Mouse (Mus musculus) brown adipose tissue, adult 24 weeks (tissue): ENCODE data around the gene Gm44503. TPM values are rescaled to one million over a fixed set of nuclear protein-coding genes. Genes with fewer than 3 reads are reported as not detected.

ENCODE experiments used
- H3K27ac ChIP-seq: fragments of 200-500 bp; replicated peaks from 2 replicates; pipeline ENCODE4 v1.5.1; 2012; ENCODE audit warnings: low read depth, mild to moderate bottlenecking, low read length
- H3K4me1 ChIP-seq: fragments of 200-500 bp; 2 replicates; pipeline ENCODE4 v1.6.1; 2012; ENCODE audit warnings: low read length, mixed read lengths; ENCODE audit not compliant: control insufficient read depth, insufficient read depth, insufficient read length
- H3K4me3 ChIP-seq: fragments of 200-500 bp; 2 replicates; pipeline ENCODE4 v1.5.1; 2012; ENCODE audit warnings: low read depth, mild to moderate bottlenecking, low read length, moderate library complexity; ENCODE audit not compliant: insufficient read depth
- polyA plus RNA-seq: library from polyadenylated mRNA; stranded (reverse); fragments of >200 nt; gene quantifications from 2 replicates; pipeline ENCODE4 v1.2.4, GENCODE M21; 2012; ENCODE audit not compliant: missing spikeins, insufficient read depth, insufficient read length

Gene Gm44503
- polyA plus RNA-seq, 1 experiment, result not detected

- Histone ChIP-seq H3K4me3 (no peak overlapping the region), H3K27ac (no peak overlapping the region), H3K4me1 (no peaks in the 10 kb centered on the region)
These were observed 74.8 kb downstream of the Gm44503 start for GRCm38 (mm10) chr9:73033406-73033805.

GRCm38 (mm10) chr9:73039222-73039945, 80.7 kb downstream of the Gm44503 start:
- peak overlapping the region; percentile 72 for H3K27ac ChIP-seq
- peak overlapping the region; percentile 92 for H3K4me3 ChIP-seq
- H3K4me1 ChIP-seq, result no peaks in the 10 kb centered on the region; the same call in 1 of the 2 replicates

- peak within 1 kb of the TSS; percentile 72 for H3K27ac ChIP-seq
These were observed 81.4 kb downstream of the Gm44503 start, which contains the start of gene Pigb for GRCm38 (mm10) chr9:73040080-73040479. Gene Pigb, minus strand, starts transcription at chr9:73040378.

DNA sequence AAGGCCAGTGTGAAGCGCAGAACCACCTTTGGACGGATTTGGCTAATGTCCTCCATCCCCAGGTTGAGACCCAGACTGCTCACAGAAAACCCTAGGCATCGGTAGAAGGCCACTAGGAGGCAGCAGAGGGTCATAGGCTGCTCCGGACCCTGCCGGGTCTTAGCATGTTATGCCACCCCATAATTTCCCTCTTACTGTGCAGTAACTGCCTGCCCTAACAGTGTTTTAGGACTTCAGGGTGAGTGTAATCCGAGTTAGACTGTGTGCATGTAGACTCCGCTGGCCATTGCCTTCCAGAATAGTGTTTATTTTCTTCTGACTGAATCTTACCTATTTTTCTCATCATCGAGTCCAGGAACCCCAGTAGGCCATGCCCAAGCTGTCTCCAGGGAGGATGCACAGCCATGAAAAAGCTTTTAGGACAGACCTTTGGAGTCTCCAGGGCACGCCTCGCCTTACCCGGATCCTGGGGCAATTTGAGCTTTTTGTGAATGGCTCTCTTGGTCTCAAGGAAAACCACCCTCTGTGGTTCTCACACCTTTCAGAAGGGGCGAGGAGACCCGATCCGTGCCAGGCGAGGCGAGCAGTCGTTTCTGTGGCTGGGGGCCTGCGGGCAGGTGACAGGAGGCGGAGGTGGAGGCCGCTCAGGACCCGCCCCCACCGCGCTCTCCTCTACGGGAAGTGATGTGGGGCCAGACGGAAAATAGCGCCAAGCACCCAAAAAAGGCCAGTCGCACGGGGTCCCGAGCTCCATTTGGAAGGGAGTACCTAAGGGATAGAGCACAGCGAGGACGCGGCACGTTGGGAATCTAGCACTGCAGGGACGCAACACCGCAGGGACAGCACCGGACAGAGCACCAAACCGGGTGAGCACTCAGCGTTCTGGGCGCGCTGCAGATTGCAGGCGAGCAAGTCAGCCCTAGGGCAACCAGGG, 85.8 kb downstream of the Gm44503 start, which contains the start of gene Rab27a:
TSS of gene Rab27a (plus strand) at position 709 of the 934 bp plus-strand sequence.
- H3K4me1 ChIP-seq, result no peaks in the 10 kb centered on the region; the same call in 1 of the 2 replicates
- H3K27ac ChIP-seq, result no peak within 1 kb of the TSS
- peak within 1 kb of the TSS; percentile 53 for H3K4me3 ChIP-seq

More at GRCm38 (mm10) chr9:73040080-73040479, 81.4 kb downstream of the Gm44503 start, which contains the start of gene Pigb:
- Histone ChIP-seq H3K4me1 (no peaks in the 10 kb centered on the region; the same call in 1 of the 2 replicates), H3K4me3 (peak within 1 kb of the TSS; percentile 92)

- peak overlapping the region; percentile 53 for H3K4me3 ChIP-seq
- no peak overlapping the region for H3K27ac ChIP-seq
- H3K4me1 ChIP-seq, result no peaks in the 10 kb centered on the region; the same call in 1 of the 2 replicates
These were observed 86.6 kb downstream of the Gm44503 start for GRCm38 (mm10) chr9:73045204-73045603.

- Histone ChIP-seq H3K4me3 (0 out of 2 replicates have a peak overlapping the region, but pooled peaks have one; percentile 7), H3K4me1 (no peaks in the 10 kb centered on the region), H3K27ac (no peak overlapping the region)
These were observed 87.1 kb downstream of the Gm44503 start for GRCm38 (mm10) chr9:73045711-73046110.

DNA sequence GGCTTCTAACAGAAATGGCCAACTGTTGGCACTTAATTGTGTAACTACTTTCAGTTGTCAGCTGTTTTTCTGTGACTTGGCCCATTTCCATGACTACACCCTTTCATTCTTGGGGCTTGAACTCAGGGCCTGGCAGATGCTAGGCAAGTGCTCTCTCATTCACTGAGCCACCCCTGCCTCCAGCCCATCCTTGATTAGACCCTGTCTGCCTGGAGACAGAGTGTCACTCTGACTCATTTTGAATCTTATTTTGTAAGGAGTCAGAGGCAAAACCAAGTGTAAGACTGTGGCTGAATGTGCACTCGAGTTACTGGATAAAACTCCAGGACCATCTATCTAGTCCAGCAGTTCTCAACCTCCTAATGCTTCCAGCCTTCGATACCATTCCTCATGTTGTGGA, 89.3 kb downstream of the Gm44503 start:
- H3K4me3 ChIP-seq, result no peak overlapping the region
- no peak overlapping the region for H3K27ac ChIP-seq
- H3K4me1 ChIP-seq, result no peaks in the 10 kb centered on the region

GRCm38 (mm10) chr9:73048927-73049326, 90.3 kb downstream of the Gm44503 start:
- H3K27ac ChIP-seq, result no peak overlapping the region
- H3K4me1 ChIP-seq, result no peaks in the 10 kb centered on the region
- no peak overlapping the region for H3K4me3 ChIP-seq

GRCm38 (mm10) chr9:73049833-73050232, 91.2 kb downstream of the Gm44503 start:
- Histone ChIP-seq H3K27ac (no peak overlapping the region), H3K4me3 (no peak overlapping the region), H3K4me1 (no peaks in the 10 kb centered on the region)

- H3K4me1 ChIP-seq, result no peaks in the 10 kb centered on the region
- H3K27ac ChIP-seq, result no peak overlapping the region
- no peak overlapping the region for H3K4me3 ChIP-seq
These were observed 92.0 kb downstream of the Gm44503 start for GRCm38 (mm10) chr9:73050606-73051005.

GRCm38 (mm10) chr9:73055441-73055911, 96.8 kb downstream of the Gm44503 start:
- H3K4me3 ChIP-seq, result no peak overlapping the region
- no peaks in the 10 kb centered on the region for H3K4me1 ChIP-seq
- H3K27ac ChIP-seq, result no peak overlapping the region

GRCm38 (mm10) chr9:73059224-73059623, 100.6 kb downstream of the Gm44503 start:
- no peak overlapping the region for H3K4me3 ChIP-seq
- no peaks in the 10 kb centered on the region for H3K4me1 ChIP-seq
- H3K27ac ChIP-seq, result no peak overlapping the region

DNA sequence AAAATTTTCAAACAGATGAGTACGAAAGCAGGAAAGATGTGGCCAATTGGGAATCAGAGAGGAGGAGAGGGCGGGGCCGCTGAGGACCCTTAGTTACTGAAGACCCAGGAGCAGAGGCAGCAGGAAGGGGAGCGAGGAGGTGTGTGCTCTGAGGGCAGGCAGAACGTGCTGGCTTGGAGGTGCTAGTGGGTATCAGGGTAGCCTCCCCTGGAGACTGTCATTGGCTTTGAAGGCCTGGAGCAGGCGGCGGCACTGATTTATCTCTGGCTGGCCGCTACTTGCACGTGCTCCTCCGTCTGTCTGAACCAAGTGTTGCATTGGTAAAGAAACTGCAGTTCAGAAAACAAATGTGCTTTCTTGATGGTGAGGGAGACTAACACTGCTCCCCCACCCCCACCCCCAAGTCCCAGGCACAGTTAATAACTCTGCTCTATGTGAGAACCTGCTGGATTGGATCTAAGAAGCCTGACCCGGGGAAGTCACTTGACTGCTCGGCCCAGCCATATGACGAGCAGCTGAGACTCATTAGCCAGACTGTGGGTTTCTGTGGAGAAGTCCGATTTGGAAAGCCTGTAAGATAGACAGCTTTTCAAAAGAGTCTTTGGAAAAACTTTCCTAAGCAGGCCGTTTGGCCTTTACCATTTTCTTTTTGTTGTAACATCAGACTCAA, 105.1 kb downstream of the Gm44503 start:
- H3K27ac ChIP-seq, result no peak overlapping the region
- no peak overlapping the region for H3K4me3 ChIP-seq
- no peaks in the 10 kb centered on the region for H3K4me1 ChIP-seq
